Mouse (Mus musculus): ENCODE measurements around the gene Vdac1. TPM values are rescaled to one million over a fixed set of nuclear protein-coding genes. Genes with fewer than 3 reads are reported as not detected.
A peak's percentile ranks its signal among the peaks of the same experiment; 100 is the strongest.

The Vdac1 gene
- total and polyA plus RNA-seq, 3 experiments, result 55.1 to 207 (median 127) TPM

GRCm38 (mm10) chr11:52389933-52390332, 29.3 kb downstream of the Vdac1 start:
- TF ChIP-seq GATA1 (IDR thresholded peaks at IDR 0.05; ENCODE audit: borderline replicate concordance, low read length), result no peak
- no peak; the same call in 1 of the 2 replicates for TF ChIP-seq POLR2AphosphoS5 (IDR thresholded peaks at IDR 0.05; ENCODE audit: insufficient replicate concordance, low read depth, low read length)
- no peak for TF ChIP-seq TAL1 (conservative IDR thresholded peaks at IDR 0.05; ENCODE audit: low read depth, low read length)
- no peak for TF ChIP-seq CTCF (IDR thresholded peaks at IDR 0.05; ENCODE audit: low read depth, low read length)
- no peak for TF ChIP-seq GATA2 (IDR thresholded peaks at IDR 0.05; ENCODE audit: borderline replicate concordance, low read depth, low read length)

GRCm38 (mm10) chr11:52394494-52394893, 33.8 kb downstream of the Vdac1 start:
- Histone ChIP-seq H3K9me3 (replicated peaks) (no peaks in the 10 kb centered on the region), H3K27me3 (ENCODE audit: insufficient read depth, low read length) (no peaks in the 10 kb centered on the region), H3K4me3 (ENCODE audit: low read depth, low read length) (no peak overlapping the region), H3K36me3 (replicated peaks) (peaks cover 41% of the 10 kb centered on the region), H3K4me1 (ENCODE audit: insufficient read depth, low read depth, low read length) (peaks cover 30% of the 10 kb centered on the region)
- no peak for DNase-seq (ENCODE audit: low spot score)
- TF ChIP-seq CTCF (IDR thresholded peaks at IDR 0.05; ENCODE audit: low read depth, low read length) (no peak), POLR2AphosphoS5 (IDR thresholded peaks at IDR 0.05; ENCODE audit: insufficient replicate concordance, low read depth, low read length) (no peak), TAL1 (conservative IDR thresholded peaks at IDR 0.05; ENCODE audit: low read depth, low read length) (no peak), GATA2 (IDR thresholded peaks at IDR 0.05; ENCODE audit: borderline replicate concordance, low read depth, low read length) (no peak), GATA1 (IDR thresholded peaks at IDR 0.05; ENCODE audit: borderline replicate concordance, low read length) (no peak)
- no peak for ATAC-seq (ENCODE audit: extremely low read depth, insufficient number of reproducible peaks, low FRiP score, poor library complexity, severe bottlenecking)

More at GRCm38 (mm10) chr11:52389933-52390332, 29.3 kb downstream of the Vdac1 start:
- Histone ChIP-seq H3K27me3 (ENCODE audit: insufficient read depth, low read length) (no peaks in the 10 kb centered on the region), H3K4me3 (ENCODE audit: low read depth, low read length) (no peak overlapping the region), H3K4me1 (ENCODE audit: insufficient read depth, low read depth, low read length) (peaks cover 5% of the 10 kb centered on the region; the same call in 1 of the 2 replicates), H3K9me3 (replicated peaks) (no peaks in the 10 kb centered on the region), H3K36me3 (replicated peaks) (peaks cover 66% of the 10 kb centered on the region)
- ATAC-seq (ENCODE audit: extremely low read depth, insufficient number of reproducible peaks, low FRiP score, poor library complexity, severe bottlenecking) (no peak), DNase-seq (ENCODE audit: low spot score) (no peak)

GRCm38 (mm10) chr11:52395343-52395742, 34.7 kb downstream of the Vdac1 start:
- Histone ChIP-seq H3K9me3 (replicated peaks) (no peaks in the 10 kb centered on the region), H3K4me1 (ENCODE audit: insufficient read depth, low read depth, low read length) (peaks cover 32% of the 10 kb centered on the region), H3K4me3 (ENCODE audit: low read depth, low read length) (no peak overlapping the region), H3K36me3 (replicated peaks) (peaks cover 38% of the 10 kb centered on the region), H3K27me3 (ENCODE audit: insufficient read depth, low read length) (no peaks in the 10 kb centered on the region)
- ATAC-seq (ENCODE audit: extremely low read depth, insufficient number of reproducible peaks, low FRiP score, poor library complexity, severe bottlenecking) (no peak), DNase-seq (ENCODE audit: low spot score) (no peak)
- TF ChIP-seq CTCF (IDR thresholded peaks at IDR 0.05; ENCODE audit: low read depth, low read length) (no peak), GATA2 (IDR thresholded peaks at IDR 0.05; ENCODE audit: borderline replicate concordance, low read depth, low read length) (no peak), TAL1 (conservative IDR thresholded peaks at IDR 0.05; ENCODE audit: low read depth, low read length) (no peak), GATA1 (IDR thresholded peaks at IDR 0.05; ENCODE audit: borderline replicate concordance, low read length) (no peak)

GRCm38 (mm10) chr11:52395940-52396596, 35.4 kb downstream of the Vdac1 start, which contains the start of gene 9530068E07Rik:
Gene 9530068E07Rik (plus strand): TSS chr11:52396428.
- Histone ChIP-seq H3K4me1 (ENCODE audit: insufficient read depth, low read depth, low read length) (peaks cover 37% of the 10 kb centered on the region), H3K27me3 (ENCODE audit: insufficient read depth, low read length) (no peaks in the 10 kb centered on the region), H3K9me3 (replicated peaks) (no peaks in the 10 kb centered on the region), H3K36me3 (replicated peaks) (peaks cover 42% of the 10 kb centered on the region), H3K4me3 (ENCODE audit: low read depth, low read length) (peak within 1 kb of the TSS; percentile 94)
- ATAC-seq (ENCODE audit: extremely low read depth, insufficient number of reproducible peaks, low FRiP score, poor library complexity, severe bottlenecking) (peak; percentile 89), DNase-seq (ENCODE audit: low spot score) (peak; percentile 96)
- TF ChIP-seq GATA1 (IDR thresholded peaks at IDR 0.05; ENCODE audit: borderline replicate concordance, low read length), result no peak
- TF ChIP-seq GATA2 (IDR thresholded peaks at IDR 0.05; ENCODE audit: borderline replicate concordance, low read depth, low read length), result no peak
- no peak for TF ChIP-seq TAL1 (conservative IDR thresholded peaks at IDR 0.05; ENCODE audit: low read depth, low read length)

- ATAC-seq (ENCODE audit: extremely low read depth, insufficient number of reproducible peaks, low FRiP score, poor library complexity, severe bottlenecking) (peak; percentile 31; the same call in 1 of the 2 replicates), DNase-seq (ENCODE audit: low spot score) (peak; percentile 64)
- peak overlapping the region; percentile 94 for H3K4me3 ChIP-seq (ENCODE audit: low read depth, low read length)
- H3K4me1 ChIP-seq (ENCODE audit: insufficient read depth, low read depth, low read length), result peaks cover 37% of the 10 kb centered on the region
- peaks cover 42% of the 10 kb centered on the region for H3K36me3 ChIP-seq (replicated peaks)
- TF ChIP-seq POLR2AphosphoS5 (IDR thresholded peaks at IDR 0.05; ENCODE audit: insufficient replicate concordance, low read depth, low read length), result no peak
- no peak for TF ChIP-seq TAL1 (conservative IDR thresholded peaks at IDR 0.05; ENCODE audit: low read depth, low read length)
- no peak for TF ChIP-seq GATA1 (IDR thresholded peaks at IDR 0.05; ENCODE audit: borderline replicate concordance, low read length)
- no peak for TF ChIP-seq GATA2 (IDR thresholded peaks at IDR 0.05; ENCODE audit: borderline replicate concordance, low read depth, low read length)
- no peak for TF ChIP-seq CTCF (IDR thresholded peaks at IDR 0.05; ENCODE audit: low read depth, low read length)
- no peaks in the 10 kb centered on the region for H3K9me3 ChIP-seq (replicated peaks)
- no peaks in the 10 kb centered on the region for H3K27me3 ChIP-seq (ENCODE audit: insufficient read depth, low read length)
Measured at GRCm38 (mm10) chr11:52396597-52397188, 36.0 kb downstream of the Vdac1 start.

- no peak for TF ChIP-seq CTCF (IDR thresholded peaks at IDR 0.05; ENCODE audit: low read depth, low read length)
- TF ChIP-seq GATA1 (IDR thresholded peaks at IDR 0.05; ENCODE audit: borderline replicate concordance, low read length), result no peak
- TF ChIP-seq GATA2 (IDR thresholded peaks at IDR 0.05; ENCODE audit: borderline replicate concordance, low read depth, low read length), result no peak
- TF ChIP-seq POLR2AphosphoS5 (IDR thresholded peaks at IDR 0.05; ENCODE audit: insufficient replicate concordance, low read depth, low read length), result no peak
- ATAC-seq (ENCODE audit: extremely low read depth, insufficient number of reproducible peaks, low FRiP score, poor library complexity, severe bottlenecking), result no peak
- Histone ChIP-seq H3K4me3 (ENCODE audit: low read depth, low read length) (peak overlapping the region; percentile 94; the same call in 1 of the 2 replicates), H3K9me3 (replicated peaks) (no peaks in the 10 kb centered on the region), H3K36me3 (replicated peaks) (peaks cover 43% of the 10 kb centered on the region), H3K27me3 (ENCODE audit: insufficient read depth, low read length) (no peaks in the 10 kb centered on the region), H3K4me1 (ENCODE audit: insufficient read depth, low read depth, low read length) (peaks cover 42% of the 10 kb centered on the region)
- DNase-seq (ENCODE audit: low spot score), result peak; percentile 39
Measured at GRCm38 (mm10) chr11:52397385-52397987, 36.8 kb downstream of the Vdac1 start.
